Mouse (Mus musculus) C2C12 (cell line): Measurements from ENCODE around the gene Fxyd5.

Experiments used
- CEBPB ChIP-seq: IDR thresholded peaks from one replicate; pipeline ENCODE4 v1.6.1; 2011; ENCODE audit warnings: low read depth, mild to moderate bottlenecking, control low read depth, moderate library complexity
- CTCF ChIP-seq: IDR thresholded peaks from one replicate; pipeline ENCODE4 v1.5.1; 2011; ENCODE audit not compliant: control insufficient read depth, insufficient read depth, insufficient read length
- FOSL1 ChIP-seq: IDR thresholded peaks from one replicate; pipeline ENCODE4 v1.8.0; 2011; ENCODE audit warnings: mild to moderate bottlenecking, low read length; ENCODE audit not compliant: poor library complexity, insufficient read depth, severe bottlenecking
- MAX ChIP-seq: IDR thresholded peaks from one replicate; pipeline ENCODE4 v1.6.1; 2011; ENCODE audit warnings: mild to moderate bottlenecking, control low read depth
- MYOD1 ChIP-seq: IDR thresholded peaks from one replicate; pipeline ENCODE4 v1.6.1; 2011; ENCODE audit warnings: low read depth; ENCODE audit not compliant: control insufficient read depth, insufficient read length
- MYOG ChIP-seq: IDR thresholded peaks from one replicate; pipeline ENCODE4 v1.6.1; 2011; ENCODE audit not compliant: control insufficient read depth, insufficient read length; ENCODE audit errors: extremely low read depth
- USF1 ChIP-seq: IDR thresholded peaks from one replicate; pipeline ENCODE4 v1.6.1; 2011; ENCODE audit warnings: low read depth, mild to moderate bottlenecking, control low read depth, moderate library complexity

DNA sequence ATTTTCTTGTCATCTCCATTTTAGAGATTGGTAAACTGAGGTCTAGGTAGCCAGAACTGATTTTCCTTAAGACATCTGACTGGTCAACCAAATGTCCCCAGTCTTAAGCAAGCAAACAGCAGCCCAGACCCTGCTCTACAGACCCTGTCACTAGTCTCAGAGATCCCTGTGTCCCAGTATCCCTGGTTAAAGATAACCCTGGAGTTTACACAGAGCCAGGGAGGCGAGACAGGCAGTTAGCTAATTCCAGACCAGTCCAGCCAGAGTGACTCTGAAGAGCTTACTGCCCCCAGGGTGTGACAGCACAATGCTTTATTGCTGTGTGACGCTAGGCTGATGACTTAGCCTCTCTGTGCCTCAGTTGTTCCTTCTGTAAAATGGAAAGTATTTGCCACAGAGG is 14.8 kb upstream of the Fxyd5 start, which contains the start of gene Fxyd1:
- no peak for TF ChIP-seq CTCF
- TF ChIP-seq CEBPB = no peak
- no peak for TF ChIP-seq MYOG
- TF ChIP-seq MAX = no peak
- TF ChIP-seq MYOD1 = no peak
- no peak for TF ChIP-seq USF1
- TF ChIP-seq FOSL1 = no peak
